Mouse (Mus musculus) myocyte (in vitro differentiated cells): ENCODE results near the gene Zfp362.

Experiments
- CEBPB ChIP-seq: IDR thresholded peaks from 2 replicates; pipeline ENCODE4 v1.6.1; 2011; ENCODE audit warnings: mild to moderate bottlenecking, moderate library complexity; ENCODE audit not compliant: poor library complexity, insufficient read depth, severe bottlenecking
- MAX ChIP-seq: IDR thresholded peaks from one replicate; pipeline ENCODE4 v1.6.1; 2011; ENCODE audit warnings: low read depth, mild to moderate bottlenecking, control low read depth
- MYOD1 ChIP-seq, 3 experiments: IDR thresholded peaks; one replicate each; pipeline ENCODE4 v1.6.1; 2011; ENCODE audit warnings: control low read depth in 2 of 3, low read depth in 2 of 3, mild to moderate bottlenecking in 2 of 3, moderate library complexity in 1 of 3; ENCODE audit not compliant: insufficient read length in 2 of 3, control insufficient read depth in 1 of 3
- POLR2A ChIP-seq: IDR thresholded peaks from one replicate; pipeline ENCODE4 v1.6.1; 2011; ENCODE audit warnings: low read depth, mild to moderate bottlenecking, control low read depth, moderate library complexity; ENCODE audit not compliant: insufficient read length
- POLR2AphosphoS2 ChIP-seq: IDR thresholded peaks from one replicate; pipeline ENCODE4 v1.6.1; 2011; ENCODE audit warnings: low read depth, control low read depth; ENCODE audit not compliant: insufficient read length
- TCF12 ChIP-seq: IDR thresholded peaks from one replicate; pipeline ENCODE4 v1.6.1; 2011; ENCODE audit warnings: mild to moderate bottlenecking, control low read depth; ENCODE audit not compliant: poor library complexity, insufficient read depth, severe bottlenecking
- USF1 ChIP-seq: IDR thresholded peaks from one replicate; pipeline ENCODE4 v1.6.1; 2011; ENCODE audit warnings: low read depth, mild to moderate bottlenecking, control low read depth, moderate library complexity

DNA sequence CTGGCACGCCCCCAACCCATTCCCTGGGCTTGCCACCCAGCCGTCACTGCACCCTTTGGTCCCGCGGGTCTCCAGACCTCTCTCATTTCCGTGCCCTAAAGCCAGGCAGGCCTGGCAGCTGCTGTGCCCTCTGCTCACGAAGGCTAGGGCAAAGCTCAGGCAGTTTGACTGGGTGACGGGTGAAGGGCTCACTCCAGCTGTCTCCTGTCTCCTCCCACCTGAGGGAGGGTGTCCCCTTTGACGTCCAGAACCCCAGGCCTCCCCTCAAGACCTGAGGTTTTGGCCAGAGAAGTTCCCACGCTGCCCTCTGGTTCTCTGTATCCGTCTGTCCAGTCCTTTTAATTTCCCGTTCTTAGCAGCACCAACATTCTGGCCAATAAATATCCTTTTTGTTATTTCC is 32.0 kb downstream of the Zfp362 start:
- TF ChIP-seq TCF12 (no peak), POLR2A (no peak), POLR2AphosphoS2 (no peak), MAX (no peak), MYOD1 (IDR thresholded peaks at IDR 0.05; ENCODE audit: control insufficient read depth in 1 of 3, insufficient read length in 2 of 3, low read depth in 2 of 3) (no peak), USF1 (no peak), CEBPB (no peak)
